Comparison of ENCODE assay signal across 1 mouse cellular context in genomic region chr2:32137667-32138266, GRCm38 (mm10).
TF ChIP-seq lines count a peak whose summit lies in the region.

No protein-coding gene starts in this region.

TF ChIP-seq in CH12.LX, 34 proteins besides CTCF, POLR2A, EP300 and RAD21 (continued from another document):
- TF ChIP-seq ZMIZ1 (IDR thresholded peaks at IDR 0.05; ENCODE audit: low read depth, low read length) (peak; percentile 64; the same call in 1 of the 2 replicates), RCOR1 (conservative IDR thresholded peaks at IDR 0.05; ENCODE audit: low read depth, low read length) (no peak), KAT2A (IDR thresholded peaks at IDR 0.05; ENCODE audit: insufficient replicate concordance, low read length) (peak; percentile 87; the same call in 1 of the 2 replicates), HCFC1 (IDR thresholded peaks at IDR 0.05; ENCODE audit: low read depth, low read length) (peak; percentile 93), TBP (conservative IDR thresholded peaks at IDR 0.05; ENCODE audit: low read depth, low read length) (peak; percentile 82), ETS1 (conservative IDR thresholded peaks at IDR 0.05; ENCODE audit: low read depth, low read length) (peak; percentile 18; the same call in 1 of the 2 replicates), MXI1 (IDR thresholded peaks at IDR 0.05; ENCODE audit: low read depth, low read length) (peak; percentile 93; the same call in 1 of the 2 replicates), ZNF384 (IDR thresholded peaks at IDR 0.05; ENCODE audit: low read depth, low read length) (peak; percentile 98), UBTF (IDR thresholded peaks at IDR 0.05; ENCODE audit: low read depth, low read length) (no peak; the same call in 1 of the 2 replicates), CHD1 (IDR thresholded peaks at IDR 0.05; ENCODE audit: low read depth, low read length) (0 out of 2 replicates have a peak, but pooled peaks have one; percentile 63), USF1 (IDR thresholded peaks at IDR 0.05; ENCODE audit: low read depth, low read length) (no peak), PAX5 (IDR thresholded peaks at IDR 0.05; ENCODE audit: low read length) (no peak), MAFK (IDR thresholded peaks at IDR 0.05; ENCODE audit: insufficient replicate concordance, low read length) (no peak), MYC (IDR thresholded peaks at IDR 0.05; ENCODE audit: low read depth, low read length) (0 out of 2 replicates have a peak, but pooled peaks have one; percentile 39), ZC3H11A (IDR thresholded peaks at IDR 0.05; ENCODE audit: low read depth, low read length) (no peak), MAX (IDR thresholded peaks at IDR 0.05; ENCODE audit: low read length) (peak; percentile 53), IRF4 (IDR thresholded peaks at IDR 0.05; ENCODE audit: low read depth, low read length) (peak; percentile 44; the same call in 1 of the 2 replicates), MEF2A (IDR thresholded peaks at IDR 0.05; ENCODE audit: borderline replicate concordance, low read depth, low read length) (peak; percentile 69), TCF12 (IDR thresholded peaks at IDR 0.05; ENCODE audit: low read depth, low read length) (peak; percentile 83), MAZ (IDR thresholded peaks at IDR 0.05; ENCODE audit: low read depth, low read length) (peak; percentile 98), NELFE (IDR thresholded peaks at IDR 0.05; ENCODE audit: low read depth, low read length) (peak; percentile 86), NRF1 (IDR thresholded peaks at IDR 0.05; ENCODE audit: low read depth, low read length) (peak; percentile 89), JUND (conservative IDR thresholded peaks at IDR 0.05; ENCODE audit: low read depth, low read length) (no peak), E2F4 (IDR thresholded peaks at IDR 0.05; ENCODE audit: insufficient replicate concordance, low read depth, low read length) (no peak)
TF ChIP-seq in CH12.LX: peak in this region for 21.
